Mouse (Mus musculus) cerebellum, adult 11 months (tissue): ENCODE measurements around the gene Dscaml1.

ENCODE experiments used
- DNase-seq: peaks from one replicate; pipeline ENCODE4 v3.0.0; 2022

Gene Dscaml1

GRCm38 (mm10) chr9:45638184-45638917, 211.9 kb downstream of the Dscaml1 start:
- DNase-seq, result no peak

GRCm38 (mm10) chr9:45644833-45645388, 218.5 kb downstream of the Dscaml1 start:
- DNase-seq, result no peak

DNA sequence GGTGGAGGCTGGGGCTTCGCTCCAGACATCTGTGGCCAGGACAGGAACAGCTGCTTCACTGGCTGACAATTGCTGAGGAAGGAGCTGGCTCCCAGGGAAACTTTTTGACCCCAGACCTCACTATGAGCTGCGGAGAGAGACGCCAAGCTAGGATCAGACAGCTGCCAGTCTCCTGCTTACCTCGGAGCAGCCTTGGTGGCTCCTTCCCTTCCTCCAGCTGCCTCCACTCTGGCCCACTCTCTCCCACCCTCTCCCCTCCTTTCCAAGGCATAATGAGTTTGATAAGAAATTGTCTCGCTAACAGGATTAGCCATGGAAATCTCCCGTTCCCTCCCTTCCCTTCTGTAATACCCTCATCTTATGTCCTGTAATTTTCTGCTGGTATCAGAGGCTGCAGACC, 219.1 kb downstream of the Dscaml1 start:
- no peak for DNase-seq

- DNase-seq, result no peak
Measured at GRCm38 (mm10) chr9:45651078-45651809, 224.8 kb downstream of the Dscaml1 start.

DNA sequence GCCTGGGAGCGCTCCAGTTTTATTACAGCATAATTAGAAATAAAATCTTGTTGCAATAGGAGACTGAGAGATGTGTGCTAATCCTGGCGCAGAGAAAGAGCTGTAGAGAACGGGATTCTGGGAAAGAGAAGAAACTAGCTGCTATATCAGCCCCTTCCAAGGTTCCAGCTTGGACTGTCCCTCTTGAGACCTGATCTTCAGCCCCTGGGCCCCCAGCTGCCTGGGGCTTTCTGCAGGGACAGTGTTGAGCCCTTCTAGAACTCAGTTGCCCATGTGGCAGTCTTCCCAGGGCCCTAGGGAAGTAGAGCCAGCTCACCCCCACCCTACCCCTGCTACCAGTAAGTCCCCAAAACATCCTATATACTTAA, 225.4 kb downstream of the Dscaml1 start:
- no peak for DNase-seq

DNA sequence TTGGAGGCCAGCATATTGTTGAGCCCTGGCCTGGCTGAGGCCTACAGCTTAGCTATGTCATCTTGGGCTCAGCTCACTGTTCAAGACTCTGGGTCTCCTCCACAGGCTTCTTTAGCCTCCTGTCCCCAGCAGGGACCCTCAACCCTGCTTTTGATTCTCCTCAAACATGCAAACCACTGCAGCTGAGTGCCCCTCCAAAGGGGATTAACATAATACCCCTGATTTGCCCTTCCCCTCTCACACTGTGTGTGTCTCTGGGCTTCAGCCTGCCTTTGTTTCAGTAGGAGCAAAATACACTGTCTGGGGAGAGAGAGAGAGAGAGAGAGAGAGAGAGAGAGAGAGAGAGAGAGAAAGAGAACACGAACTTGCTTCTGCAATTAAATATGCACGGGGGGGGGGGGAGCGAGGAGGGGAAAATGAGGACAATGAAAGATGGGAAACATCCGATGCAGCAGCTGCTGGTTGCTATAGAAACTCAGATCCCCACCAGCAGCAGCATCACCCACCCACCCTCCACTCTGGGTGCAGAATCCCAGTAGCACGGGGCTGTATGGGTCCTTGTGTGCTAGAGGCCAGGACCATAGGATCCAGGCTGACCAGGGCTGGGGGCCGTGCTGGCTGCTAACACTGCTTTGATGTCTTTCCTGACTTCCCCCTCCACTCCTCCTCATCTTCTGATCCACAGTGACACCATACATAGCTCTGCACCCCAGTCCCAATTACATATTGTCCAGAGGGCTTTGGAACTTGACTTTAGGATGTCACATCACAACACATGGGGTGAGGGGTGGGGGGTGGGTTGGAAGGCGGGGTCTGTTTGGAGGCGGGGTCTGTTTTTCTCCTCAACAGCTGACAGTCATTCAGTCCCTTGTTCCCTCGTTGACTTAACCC, 231.0 kb downstream of the Dscaml1 start:
- DNase-seq, result no peak

DNA sequence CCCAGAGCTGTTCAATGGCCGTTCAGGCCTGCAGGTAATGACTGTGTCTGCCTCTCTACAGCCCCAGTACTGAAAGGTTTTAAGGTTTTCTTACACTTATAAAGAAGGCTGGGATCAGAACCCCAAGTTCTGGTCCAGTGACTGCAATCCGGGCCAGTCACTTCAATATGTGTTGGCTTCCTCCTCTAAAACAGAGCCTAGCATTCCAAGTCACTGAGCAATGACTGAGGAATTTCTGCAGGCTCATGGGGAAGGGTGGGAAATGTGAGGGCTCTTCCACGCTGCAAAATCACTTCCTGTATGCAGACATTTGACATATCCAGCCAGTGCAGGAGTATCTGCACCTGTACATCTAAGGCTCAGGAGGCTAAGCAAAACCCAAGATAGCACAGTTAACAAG, 233.8 kb downstream of the Dscaml1 start:
- DNase-seq, result no peak

DNA sequence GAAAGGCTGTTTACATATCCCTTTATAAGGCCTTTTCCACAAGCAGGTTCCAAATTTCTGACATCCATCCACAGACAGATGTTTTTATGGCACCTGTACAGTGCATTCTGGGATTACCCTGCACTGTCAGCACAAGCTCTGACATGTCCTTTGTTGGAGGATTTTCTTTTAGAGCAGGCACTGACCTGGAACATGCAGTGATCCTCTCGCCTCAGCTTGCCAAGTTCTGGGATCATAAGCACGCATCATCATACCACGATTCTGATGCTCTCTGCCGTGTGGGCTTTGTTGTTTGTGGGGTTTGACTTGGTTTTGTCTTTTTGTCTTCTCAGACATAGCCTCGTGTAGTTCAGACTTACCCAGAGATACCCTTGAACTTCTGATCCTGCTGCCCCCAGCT, 236.0 kb downstream of the Dscaml1 start:
- no peak for DNase-seq

- no peak for DNase-seq
Measured at GRCm38 (mm10) chr9:45663386-45664315, 237.2 kb downstream of the Dscaml1 start.

GRCm38 (mm10) chr9:45664326-45664725, 237.9 kb downstream of the Dscaml1 start:
- DNase-seq, result no peak

GRCm38 (mm10) chr9:45664871-45665394, 238.5 kb downstream of the Dscaml1 start:
- no peak for DNase-seq

DNA sequence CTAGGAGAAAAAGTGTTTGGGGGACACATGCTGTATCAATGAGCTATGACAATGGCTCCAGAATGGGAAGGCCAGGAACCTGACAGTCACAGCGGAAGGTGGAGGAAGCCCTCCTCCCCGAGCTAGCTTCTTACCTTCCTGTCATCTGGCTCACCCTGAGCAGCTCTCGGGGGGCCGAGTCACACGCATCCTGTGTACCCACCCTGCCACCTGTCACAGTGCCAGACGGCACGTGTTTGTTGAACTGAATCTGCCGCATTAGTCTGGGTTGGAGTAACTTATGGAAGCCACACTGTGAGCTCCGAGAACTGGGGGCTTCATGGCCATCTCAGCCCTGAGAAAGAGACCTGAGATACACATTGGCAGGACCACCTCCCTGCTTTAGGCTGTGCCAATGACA, 249.5 kb downstream of the Dscaml1 start:
- DNase-seq, result no peak

DNA sequence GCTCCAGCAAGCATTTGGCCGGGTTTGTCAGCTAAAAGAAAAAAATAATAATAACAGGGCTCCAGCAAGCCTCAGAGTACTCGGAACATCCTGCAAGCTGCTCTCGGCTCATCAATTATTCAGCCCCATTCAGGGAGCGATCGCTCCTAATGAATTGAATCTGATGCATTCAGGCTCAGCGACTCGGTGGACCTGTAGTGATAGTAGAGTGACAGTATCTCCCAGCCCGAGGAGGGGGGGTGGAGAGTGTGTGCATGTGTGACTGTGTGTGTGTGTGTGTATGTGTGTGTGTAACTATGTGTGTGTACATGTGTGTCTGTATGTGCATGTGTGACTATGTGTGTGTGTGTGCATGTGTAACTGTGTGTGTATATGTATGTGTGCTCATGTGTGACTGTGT, 250.2 kb downstream of the Dscaml1 start:
- no peak for DNase-seq

DNA sequence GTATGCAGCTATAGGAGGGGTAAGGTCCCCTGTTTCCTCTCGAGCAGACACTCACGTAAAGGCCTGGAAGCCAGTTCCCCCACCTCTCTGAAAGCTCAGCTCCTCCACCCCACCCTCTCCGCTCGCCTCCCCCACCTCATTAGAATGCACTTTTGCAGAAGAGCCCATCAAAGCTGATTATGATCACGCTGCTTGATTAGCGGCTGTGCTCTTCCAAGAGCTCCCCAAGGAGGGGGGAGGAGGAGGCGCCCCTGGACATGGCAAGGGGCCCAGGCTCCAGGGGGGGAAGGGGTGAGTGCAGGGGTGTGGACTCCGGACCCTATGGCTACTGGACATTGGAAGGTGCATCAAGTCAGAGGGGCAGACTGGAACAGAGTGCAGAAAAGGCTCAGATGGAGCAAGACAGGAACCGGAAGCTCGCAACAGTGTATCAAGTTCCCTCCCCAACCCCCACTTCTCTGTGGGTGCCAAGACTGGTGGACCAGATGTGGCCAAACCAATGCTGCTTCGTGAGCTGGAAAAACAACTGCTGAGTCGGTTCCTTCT, 250.9 kb downstream of the Dscaml1 start:
- DNase-seq, result no peak

DNA sequence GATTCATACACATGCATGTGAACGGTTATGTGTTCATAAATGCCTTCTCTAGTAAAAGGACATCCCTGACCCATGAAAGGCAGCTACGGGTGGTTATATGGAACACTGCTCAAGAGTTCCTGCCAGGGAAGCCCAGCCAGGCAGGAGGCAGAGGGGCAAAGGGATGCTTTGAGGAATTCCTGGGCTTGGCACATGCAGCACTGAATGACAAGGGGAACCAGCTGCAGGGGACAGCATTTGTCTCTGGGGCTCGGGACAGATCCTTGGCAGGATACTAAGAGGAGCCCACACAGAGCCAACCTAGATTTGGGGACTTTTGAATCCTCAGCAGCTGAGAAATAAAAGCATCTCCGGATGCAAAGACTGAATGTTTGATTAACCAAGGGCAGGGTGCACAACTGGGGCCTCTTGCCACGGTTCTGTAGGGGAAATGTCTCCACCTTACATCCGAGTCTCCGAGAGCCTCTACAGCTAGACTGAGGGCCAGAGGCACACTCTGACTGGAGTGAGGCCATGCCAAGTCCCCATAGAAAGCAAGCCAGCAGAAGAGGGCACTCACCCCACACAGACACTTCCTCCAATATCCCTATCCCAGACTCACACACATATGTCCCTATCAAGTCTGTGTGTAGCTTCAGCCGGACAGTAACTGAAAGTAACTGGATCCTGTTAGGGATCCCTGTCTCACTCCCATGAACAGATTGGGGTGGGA, 251.7 kb downstream of the Dscaml1 start:
- no peak for DNase-seq

DNA sequence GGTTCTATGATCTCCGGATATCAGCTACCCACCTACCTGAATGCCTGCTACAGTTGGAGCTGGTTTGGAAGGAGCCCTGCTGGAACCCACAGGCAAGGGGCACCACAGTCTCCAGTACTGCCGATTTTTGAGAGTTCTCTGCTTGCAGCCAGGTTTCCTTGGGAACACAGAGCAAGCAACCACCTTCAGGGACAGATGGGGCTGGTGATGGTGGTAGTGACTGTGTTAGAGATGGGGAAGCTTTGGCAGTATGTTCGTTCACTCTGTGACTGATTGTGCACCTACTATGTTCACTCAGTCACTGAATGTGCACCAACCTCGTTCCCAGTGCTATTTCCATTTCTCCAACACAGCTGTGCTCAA, 252.2 kb downstream of the Dscaml1 start:
- no peak for DNase-seq

DNA sequence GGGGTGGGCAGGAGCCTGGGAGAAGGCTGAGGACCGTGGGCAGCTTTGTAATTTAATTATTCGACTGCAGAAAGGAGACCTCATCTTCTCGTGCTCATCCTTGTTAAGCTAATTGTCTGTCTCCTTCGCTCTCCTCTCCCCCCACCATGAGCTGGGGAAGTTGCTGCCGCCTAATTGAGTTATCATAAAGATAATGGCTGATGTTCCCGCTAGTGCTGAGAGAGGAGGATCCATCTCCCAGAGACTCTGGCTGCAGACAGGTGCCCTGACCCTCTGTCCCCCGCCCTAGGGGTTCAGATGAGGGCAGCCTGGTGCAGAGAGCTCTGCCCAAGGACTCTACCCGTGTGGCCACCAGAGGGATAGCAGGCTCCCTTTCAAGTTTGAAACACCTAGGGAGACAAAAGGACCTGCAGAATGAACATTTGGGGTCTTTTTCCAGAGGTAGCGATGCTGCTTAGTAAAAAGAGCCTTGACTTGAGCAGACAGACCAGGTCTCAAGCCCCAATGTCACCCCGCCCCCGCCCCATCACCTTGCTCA, 256.1 kb downstream of the Dscaml1 start:
- DNase-seq, result no peak

DNA sequence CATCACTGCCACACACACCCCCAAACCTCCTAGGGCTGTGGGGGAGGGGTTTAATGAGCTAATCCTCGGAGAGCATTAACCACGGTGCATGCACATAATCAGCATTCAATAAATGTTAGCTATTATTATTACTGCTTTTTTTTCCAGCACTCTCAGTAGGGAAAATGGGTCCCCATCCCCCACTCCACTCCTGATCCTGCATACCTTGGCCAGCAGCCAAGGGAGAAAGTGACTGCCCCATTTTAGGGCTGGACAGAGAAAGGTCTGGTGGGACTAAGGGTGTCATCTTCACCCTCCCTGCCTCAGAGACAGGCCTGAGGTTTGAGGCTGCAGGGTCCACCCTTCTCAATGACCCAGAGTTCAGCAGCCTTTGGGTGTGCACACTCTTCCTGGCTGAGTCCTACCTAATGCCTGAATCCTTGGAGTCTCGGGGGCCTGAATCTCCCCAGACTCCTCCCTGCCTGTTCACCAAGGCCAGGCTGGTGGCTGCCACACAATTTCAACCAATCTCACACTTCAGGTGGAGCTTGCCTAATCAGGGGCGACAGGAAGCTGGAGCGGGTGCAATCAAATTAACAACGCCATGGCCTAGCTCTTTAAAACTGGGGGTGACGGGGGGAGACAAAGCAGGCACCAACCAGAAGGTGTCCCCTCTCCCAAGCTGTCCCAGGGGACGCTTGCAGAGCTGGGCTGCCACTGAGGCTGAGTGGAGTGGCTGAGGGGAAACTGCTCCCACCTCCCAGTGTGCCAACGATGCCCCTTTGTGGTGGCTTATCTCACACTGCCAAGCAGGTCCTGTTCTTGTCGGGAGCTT, 267.2 kb downstream of the Dscaml1 start:
- no peak for DNase-seq

DNA sequence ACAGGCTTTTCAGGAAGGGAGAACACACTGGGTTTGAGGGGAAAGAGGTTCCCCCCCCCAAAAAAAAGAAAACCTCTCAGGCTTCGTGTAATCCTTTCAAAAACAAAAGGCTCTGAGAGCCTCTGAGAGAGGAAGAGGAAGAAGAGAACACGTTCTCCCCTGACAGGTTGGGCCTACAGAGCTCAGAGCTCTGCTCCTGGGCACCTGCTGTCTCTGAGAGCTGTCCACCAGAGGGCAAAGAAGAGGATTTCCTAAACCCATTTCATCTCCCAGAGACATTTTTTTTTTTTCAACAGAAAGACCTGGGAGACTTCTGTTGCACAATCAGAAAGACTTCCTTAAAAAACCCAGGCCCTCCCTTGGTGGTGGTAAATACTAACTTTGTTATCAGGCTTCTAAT, 267.8 kb downstream of the Dscaml1 start:
- no peak for DNase-seq

- no peak for DNase-seq
Measured at GRCm38 (mm10) chr9:45699171-45699570, 272.7 kb downstream of the Dscaml1 start.
